Mouse (Mus musculus): ENCODE data around the gene Epb41l2. TPM values are rescaled to one million over a fixed set of nuclear protein-coding genes. Genes with fewer than 3 reads are reported as not detected.
A peak's percentile ranks its signal among the peaks of the same experiment; 100 is the strongest.

Gene Epb41l2
- polyA plus RNA-seq, 1 experiment: 46.5 TPM

DNA sequence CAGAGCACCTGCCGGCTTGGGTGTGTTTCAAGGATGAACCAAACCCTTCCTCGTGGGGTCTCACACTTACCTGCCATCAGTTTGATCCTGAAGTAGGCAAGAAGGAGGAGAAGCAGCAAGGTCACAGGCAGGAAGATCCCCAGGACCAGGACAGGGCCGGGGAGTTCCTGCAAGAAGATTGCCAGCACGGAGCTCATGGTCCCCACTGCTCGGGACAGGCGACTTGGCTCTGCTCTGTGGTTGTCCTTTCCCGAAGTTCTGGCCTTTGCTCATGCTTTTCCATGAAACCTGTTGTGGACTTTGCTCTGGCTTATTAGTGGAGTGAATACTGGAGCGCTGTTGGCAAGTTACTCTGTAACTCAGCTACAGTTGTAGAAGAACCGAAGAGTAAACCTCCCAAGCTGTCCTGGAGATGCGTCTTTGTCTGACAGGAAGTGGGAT lies 176.3 kb downstream of the Epb41l2 start, which contains the start of gene Smlr1:
Gene Smlr1, minus strand, starts transcription at position 377 of the 441 bp plus-strand sequence.
- no peak for DNase-seq

DNA sequence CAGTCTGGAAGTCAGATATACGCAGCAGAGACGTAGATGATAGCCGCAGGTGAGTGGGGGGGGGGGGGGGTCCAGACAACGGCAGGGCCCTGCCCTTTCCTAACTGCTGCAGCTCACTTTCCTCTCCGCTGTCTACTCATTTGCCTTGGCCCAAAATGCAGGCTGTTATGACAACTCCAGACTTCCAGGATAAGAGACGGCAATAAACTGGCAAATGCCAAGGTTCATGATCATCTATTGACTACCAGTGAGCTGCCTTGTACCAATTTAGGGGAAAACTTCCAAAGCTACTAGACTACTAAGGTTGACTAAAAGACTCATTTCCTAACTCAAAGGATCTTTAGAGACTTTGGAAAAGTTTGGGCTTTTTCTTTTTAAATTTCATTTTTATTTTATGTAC lies 177.0 kb downstream of the Epb41l2 start:
- TF ChIP-seq CTCF (IDR thresholded peaks at IDR 0.05; ENCODE audit: borderline replicate concordance, insufficient read depth, low read depth, low read length) (no peak), POLR2A (IDR thresholded peaks at IDR 0.05; ENCODE audit: borderline replicate concordance, insufficient read depth, low read length) (no peak)
- WGBS: 94% methylated on average over 6 of the region's 6 CpGs
- no peaks in the 10 kb centered on the region for H3K4me1 ChIP-seq (ENCODE audit: control insufficient read depth, insufficient read depth, low read length)
- no peak overlapping the region for H3K4me3 ChIP-seq (replicated peaks; ENCODE audit: insufficient read depth, low read depth, low read length)
- DNase-seq: no peak
- H3K27me3 ChIP-seq (ENCODE audit: control insufficient read depth, insufficient read depth, low read length): no peaks in the 10 kb centered on the region
- no peak overlapping the region for H3K27ac ChIP-seq (ENCODE audit: insufficient read depth, low read length)

More for the DNA sequence above, 176.3 kb downstream of the Epb41l2 start, which contains the start of gene Smlr1:
- H3K27me3 ChIP-seq (ENCODE audit: control insufficient read depth, insufficient read depth, low read length): no peaks in the 10 kb centered on the region
- no peak within 1 kb of the TSS for H3K27ac ChIP-seq (ENCODE audit: insufficient read depth, low read length)
- WGBS: 95% methylated on average over 10 of the region's 10 CpGs
- TF ChIP-seq CTCF (IDR thresholded peaks at IDR 0.05; ENCODE audit: borderline replicate concordance, insufficient read depth, low read depth, low read length) (no peak), POLR2A (IDR thresholded peaks at IDR 0.05; ENCODE audit: borderline replicate concordance, insufficient read depth, low read length) (no peak)
- no peak within 1 kb of the TSS for H3K4me3 ChIP-seq (replicated peaks; ENCODE audit: insufficient read depth, low read depth, low read length)
- H3K4me1 ChIP-seq (ENCODE audit: control insufficient read depth, insufficient read depth, low read length): no peaks in the 10 kb centered on the region

- Histone ChIP-seq H3K27ac (ENCODE audit: insufficient read depth, low read length) (no peak overlapping the region), H3K4me3 (replicated peaks; ENCODE audit: insufficient read depth, low read depth, low read length) (no peak overlapping the region), H3K27me3 (ENCODE audit: control insufficient read depth, insufficient read depth, low read length) (no peaks in the 10 kb centered on the region), H3K4me1 (ENCODE audit: control insufficient read depth, insufficient read depth, low read length) (no peaks in the 10 kb centered on the region)
- TF ChIP-seq CTCF (IDR thresholded peaks at IDR 0.05; ENCODE audit: borderline replicate concordance, insufficient read depth, low read depth, low read length) (no peak), POLR2A (IDR thresholded peaks at IDR 0.05; ENCODE audit: borderline replicate concordance, insufficient read depth, low read length) (no peak)
- no peak for DNase-seq
- 85% methylated on average over 1 of the region's 1 CpGs for WGBS
These were observed 179.1 kb downstream of the Epb41l2 start for GRCm38 (mm10) chr10:25538738-25539137.

DNA sequence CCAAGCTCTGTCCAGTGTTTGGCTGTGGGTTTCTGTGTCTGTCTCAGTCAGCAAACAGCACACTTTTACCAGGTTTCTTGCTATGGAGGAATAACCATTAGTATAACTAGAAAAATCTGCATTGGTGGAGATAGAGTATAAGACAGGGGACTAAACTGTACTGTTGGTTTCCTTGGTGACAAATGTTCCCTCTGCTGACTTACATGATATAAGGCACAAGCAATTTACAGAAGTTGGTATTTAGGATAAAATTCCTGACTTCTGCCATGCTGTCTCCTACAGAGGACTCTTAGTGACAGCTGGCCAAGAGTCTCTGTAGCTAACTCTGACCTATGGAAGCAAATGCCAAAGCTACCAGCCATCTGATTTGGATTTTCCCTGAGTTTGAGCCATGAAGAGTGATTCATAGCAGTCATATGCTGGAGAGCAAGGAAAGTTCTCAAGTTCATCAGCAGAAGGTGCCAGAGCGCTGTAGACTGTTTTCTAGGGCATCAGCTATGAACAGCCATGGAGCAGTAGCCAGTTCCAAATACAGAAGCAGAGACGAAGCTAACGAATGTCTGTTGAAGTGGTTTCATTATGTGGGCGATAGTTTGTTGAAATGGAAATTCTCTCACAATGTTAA lies 179.7 kb downstream of the Epb41l2 start:
- peak in 1 of 2 experiments; percentile 20 for DNase-seq
- H3K27me3 ChIP-seq (ENCODE audit: control insufficient read depth, insufficient read depth, low read length): no peaks in the 10 kb centered on the region
- TF ChIP-seq CTCF (IDR thresholded peaks at IDR 0.05; ENCODE audit: borderline replicate concordance, insufficient read depth, low read depth, low read length) (0 out of 2 replicates have a peak, but pooled peaks have one; percentile 12), POLR2A (IDR thresholded peaks at IDR 0.05; ENCODE audit: borderline replicate concordance, insufficient read depth, low read length) (no peak)
- H3K4me1 ChIP-seq (ENCODE audit: control insufficient read depth, insufficient read depth, low read length): no peaks in the 10 kb centered on the region
- WGBS: 72% methylated on average over 4 of the region's 4 CpGs
- no peak overlapping the region for H3K27ac ChIP-seq (ENCODE audit: insufficient read depth, low read length)
- H3K4me3 ChIP-seq (replicated peaks; ENCODE audit: insufficient read depth, low read depth, low read length): no peak overlapping the region

GRCm38 (mm10) chr10:25539771-25540168 lies 180.2 kb downstream of the Epb41l2 start:
- no peaks in the 10 kb centered on the region for H3K27me3 ChIP-seq (ENCODE audit: control insufficient read depth, insufficient read depth, low read length)
- no peaks in the 10 kb centered on the region for H3K4me1 ChIP-seq (ENCODE audit: control insufficient read depth, insufficient read depth, low read length)
- no peak for TF ChIP-seq CTCF (IDR thresholded peaks at IDR 0.05; ENCODE audit: borderline replicate concordance, insufficient read depth, low read depth, low read length)
- no peak for TF ChIP-seq POLR2A (IDR thresholded peaks at IDR 0.05; ENCODE audit: borderline replicate concordance, insufficient read depth, low read length)
- 93% methylated on average over 6 of the region's 6 CpGs for WGBS
- no peak for DNase-seq
- no peak overlapping the region for H3K4me3 ChIP-seq (replicated peaks; ENCODE audit: insufficient read depth, low read depth, low read length)
- H3K27ac ChIP-seq (ENCODE audit: insufficient read depth, low read length): no peak overlapping the region

GRCm38 (mm10) chr10:25541097-25541496 lies 181.5 kb downstream of the Epb41l2 start:
- WGBS: 95% methylated on average over 3 of the region's 3 CpGs
- TF ChIP-seq CTCF (IDR thresholded peaks at IDR 0.05; ENCODE audit: borderline replicate concordance, insufficient read depth, low read depth, low read length) (no peak), POLR2A (IDR thresholded peaks at IDR 0.05; ENCODE audit: borderline replicate concordance, insufficient read depth, low read length) (no peak)

GRCm38 (mm10) chr10:25552936-25553335 lies 193.3 kb downstream of the Epb41l2 start:
- Histone ChIP-seq H3K27ac (ENCODE audit: insufficient read depth, low read length) (no peak overlapping the region), H3K4me1 (ENCODE audit: control insufficient read depth, insufficient read depth, low read length) (no peaks in the 10 kb centered on the region), H3K4me3 (replicated peaks; ENCODE audit: insufficient read depth, low read depth, low read length) (no peak overlapping the region), H3K27me3 (ENCODE audit: control insufficient read depth, insufficient read depth, low read length) (no peaks in the 10 kb centered on the region)
- DNase-seq: peak in 1 of 2 experiments; percentile 4
- no peak for TF ChIP-seq CTCF (IDR thresholded peaks at IDR 0.05; ENCODE audit: borderline replicate concordance, insufficient read depth, low read depth, low read length)
- no peak for TF ChIP-seq POLR2A (IDR thresholded peaks at IDR 0.05; ENCODE audit: borderline replicate concordance, insufficient read depth, low read length)
- WGBS: 33% methylated on average over 4 of the region's 4 CpGs

More at GRCm38 (mm10) chr10:25541097-25541496, 181.5 kb downstream of the Epb41l2 start:
- Histone ChIP-seq H3K4me1 (ENCODE audit: control insufficient read depth, insufficient read depth, low read length) (no peaks in the 10 kb centered on the region), H3K27me3 (ENCODE audit: control insufficient read depth, insufficient read depth, low read length) (no peaks in the 10 kb centered on the region), H3K4me3 (replicated peaks; ENCODE audit: insufficient read depth, low read depth, low read length) (no peak overlapping the region), H3K27ac (ENCODE audit: insufficient read depth, low read length) (no peak overlapping the region)
- DNase-seq: no peak
